Mouse (Mus musculus): ENCODE results near the gene Nmrk1. TPM values are rescaled to one million over a fixed set of nuclear protein-coding genes. Genes with fewer than 3 reads are reported as not detected.

Nmrk1 gene
- polyA plus RNA-seq, 1 experiment from 2014 or later = 13.1 TPM

GRCm38 (mm10) chr19:18695116-18695515, 63.4 kb downstream of the Nmrk1 start:
- Histone ChIP-seq H3K36me3 (peaks cover 6% of the 10 kb centered on the region; the same call in 1 of the 2 replicates), H3K4me2 (replicated peaks) (no peak overlapping the region), H3K27me3 (replicated peaks) (no peaks in the 10 kb centered on the region), H3K27ac (no peak overlapping the region), H3K4me3 (no peak overlapping the region), H3K9me3 (no peaks in the 10 kb centered on the region), H3K9ac (no peak overlapping the region), H3K4me1 (no peaks in the 10 kb centered on the region)
- WGBS = 93% methylated on average over 3 of the region's 3 CpGs
- ATAC-seq (ENCODE audit: low FRiP score, low read depth) = no peak

- Histone ChIP-seq H3K27me3 (replicated peaks) (no peaks in the 10 kb centered on the region), H3K9ac (no peak overlapping the region), H3K4me3 (no peak overlapping the region), H3K4me1 (no peaks in the 10 kb centered on the region), H3K36me3 (peaks cover 6% of the 10 kb centered on the region; the same call in 1 of the 2 replicates), H3K9me3 (no peaks in the 10 kb centered on the region), H3K4me2 (replicated peaks) (no peak overlapping the region), H3K27ac (no peak overlapping the region)
- no peak for ATAC-seq (ENCODE audit: low FRiP score, low read depth)
- WGBS = 89% methylated on average over 1 of the region's 1 CpGs
Measured at GRCm38 (mm10) chr19:18695552-18695951, 63.8 kb downstream of the Nmrk1 start.

Other genes with a start within 250 kb of the Nmrk1 start
- 47.0 and 53.1 TPM in 2 replicates for gene Ostf1, start 127 bp upstream of the Nmrk1 start, polyA plus RNA-seq (2016; fragmentation: Nextera tagmentation; extraction: Ambion mirVana)
- gene Carnmt1, start 38.8 kb downstream of the Nmrk1 start, polyA plus RNA-seq (2016; fragmentation: Nextera tagmentation; extraction: Ambion mirVana) = 23.8 and 24.0 TPM in 2 replicates
- gene D030056L22Rik, start 81.2 kb downstream of the Nmrk1 start, polyA plus RNA-seq (2016; fragmentation: Nextera tagmentation; extraction: Ambion mirVana) = 80.8 and 81.0 TPM in 2 replicates
- gene Trpm6, start 118.0 kb downstream of the Nmrk1 start, polyA plus RNA-seq (2016; fragmentation: Nextera tagmentation; extraction: Ambion mirVana) = 0.27 and 0.36 TPM in 2 replicates